Mouse (Mus musculus): Measurements from ENCODE around the gene Lrrc75b. TPM values are rescaled to one million over a fixed set of nuclear protein-coding genes. Genes with fewer than 3 reads are reported as not detected.
A peak's percentile ranks its signal among the peaks of the same experiment; 100 is the strongest.

The Lrrc75b gene
- polyA plus RNA-seq, 1 experiment from 2014 or later: 0.50 TPM

GRCm38 (mm10) chr10:75585876-75586552 is 25.9 kb upstream of the Lrrc75b start:
- peaks cover 7% of the 10 kb centered on the region; the same call in 1 of the 2 replicates for H3K27me3 ChIP-seq (ENCODE audit: insufficient read depth, low read length)
- H3K4me3 ChIP-seq (ENCODE audit: low read depth, low read length): no peak overlapping the region
- H3K36me3 ChIP-seq (ENCODE audit: insufficient read depth): no peaks in the 10 kb centered on the region
- TF ChIP-seq CTCF (IDR thresholded peaks at IDR 0.05; ENCODE audit: low read depth): peak; percentile 99
- ATAC-seq (ENCODE audit: insufficient read depth): peak; percentile 55
- H3K4me2 ChIP-seq: peak overlapping the region; percentile 35; the same call in 1 of the 2 replicates
- 16% methylated on average over 20 of the region's 20 CpGs for WGBS
- DNase-seq: peak; percentile 97
- no peak overlapping the region for H3K27ac ChIP-seq (ENCODE audit: low read depth)
- no peaks in the 10 kb centered on the region for H3K9me3 ChIP-seq (ENCODE audit: low read depth, low read length)
- H3K4me1 ChIP-seq (ENCODE audit: insufficient read depth): peaks cover 4% of the 10 kb centered on the region; the same call in 1 of the 2 replicates
- H3K9ac ChIP-seq: no peak overlapping the region

- Histone ChIP-seq H3K4me2 (no peak overlapping the region), H3K36me3 (ENCODE audit: insufficient read depth) (no peaks in the 10 kb centered on the region), H3K9me3 (ENCODE audit: low read depth, low read length) (no peaks in the 10 kb centered on the region), H3K9ac (no peak overlapping the region), H3K27me3 (ENCODE audit: insufficient read depth, low read length) (no peaks in the 10 kb centered on the region), H3K4me3 (ENCODE audit: low read depth, low read length) (no peak overlapping the region), H3K27ac (ENCODE audit: low read depth) (no peak overlapping the region), H3K4me1 (ENCODE audit: insufficient read depth) (no peaks in the 10 kb centered on the region)
- 82% methylated on average over 6 of the region's 6 CpGs for WGBS
- DNase-seq: no peak
- TF ChIP-seq CTCF (IDR thresholded peaks at IDR 0.05; ENCODE audit: low read depth): no peak
- ATAC-seq (ENCODE audit: insufficient read depth): no peak
Observed at GRCm38 (mm10) chr10:75579129-75579528, 19.0 kb upstream of the Lrrc75b start.

DNA sequence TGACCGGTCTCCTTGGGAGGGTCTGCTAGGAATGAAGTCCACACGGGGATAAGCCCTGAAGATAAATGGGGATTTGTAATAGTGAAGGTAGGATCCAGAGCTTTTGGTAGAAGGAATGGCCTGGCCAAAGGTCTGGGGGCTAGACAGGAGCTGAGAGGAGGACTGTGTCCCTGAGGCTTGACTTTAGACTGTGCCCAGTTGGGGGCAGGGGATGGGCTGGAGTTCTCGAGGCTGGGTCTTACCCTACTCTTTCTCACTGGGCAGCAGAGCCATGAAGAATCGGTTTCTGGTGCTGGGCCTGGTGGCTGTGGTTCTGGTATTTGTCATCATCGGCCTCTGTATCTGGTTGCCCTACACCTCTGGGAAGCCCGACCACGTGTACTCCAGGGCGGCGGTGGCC is 13.8 kb upstream of the Lrrc75b start:
- no peak overlapping the region for H3K27ac ChIP-seq (ENCODE audit: low read depth)
- H3K4me3 ChIP-seq (ENCODE audit: low read depth, low read length): no peak overlapping the region
- WGBS: 79% methylated on average over 9 of the region's 9 CpGs

GRCm38 (mm10) chr10:75573181-75573580 is 13.1 kb upstream of the Lrrc75b start:
- Histone ChIP-seq H3K4me3 (ENCODE audit: low read depth, low read length) (no peak overlapping the region), H3K27me3 (ENCODE audit: insufficient read depth, low read length) (no peaks in the 10 kb centered on the region), H3K36me3 (ENCODE audit: insufficient read depth) (no peaks in the 10 kb centered on the region), H3K9ac (no peak overlapping the region), H3K4me2 (no peak overlapping the region), H3K4me1 (ENCODE audit: insufficient read depth) (no peaks in the 10 kb centered on the region), H3K27ac (ENCODE audit: low read depth) (no peak overlapping the region), H3K9me3 (ENCODE audit: low read depth, low read length) (no peaks in the 10 kb centered on the region)
- DNase-seq: no peak
- ATAC-seq (ENCODE audit: insufficient read depth): no peak
- no peak for TF ChIP-seq CTCF (IDR thresholded peaks at IDR 0.05; ENCODE audit: low read depth)
- WGBS: 71% methylated on average over 10 of the region's 10 CpGs

More for the DNA sequence above, 13.8 kb upstream of the Lrrc75b start:
- Histone ChIP-seq H3K4me2 (no peak overlapping the region), H3K9ac (no peak overlapping the region), H3K4me1 (ENCODE audit: insufficient read depth) (no peaks in the 10 kb centered on the region), H3K27me3 (ENCODE audit: insufficient read depth, low read length) (no peaks in the 10 kb centered on the region), H3K36me3 (ENCODE audit: insufficient read depth) (no peaks in the 10 kb centered on the region), H3K9me3 (ENCODE audit: low read depth, low read length) (no peaks in the 10 kb centered on the region)
- no peak for TF ChIP-seq CTCF (IDR thresholded peaks at IDR 0.05; ENCODE audit: low read depth)
- ATAC-seq (ENCODE audit: insufficient read depth) (no peak), DNase-seq (no peak)

GRCm38 (mm10) chr10:75571937-75572336 is 11.8 kb upstream of the Lrrc75b start:
- Histone ChIP-seq H3K4me2 (no peak overlapping the region), H3K9me3 (ENCODE audit: low read depth, low read length) (no peaks in the 10 kb centered on the region), H3K36me3 (ENCODE audit: insufficient read depth) (no peaks in the 10 kb centered on the region), H3K9ac (no peak overlapping the region), H3K4me1 (ENCODE audit: insufficient read depth) (no peaks in the 10 kb centered on the region), H3K27ac (ENCODE audit: low read depth) (no peak overlapping the region), H3K27me3 (ENCODE audit: insufficient read depth, low read length) (no peaks in the 10 kb centered on the region), H3K4me3 (ENCODE audit: low read depth, low read length) (no peak overlapping the region)
- no peak for TF ChIP-seq CTCF (IDR thresholded peaks at IDR 0.05; ENCODE audit: low read depth)
- 53% methylated on average over 9 of the region's 9 CpGs for WGBS
- ATAC-seq (ENCODE audit: insufficient read depth) (no peak), DNase-seq (no peak)

DNA sequence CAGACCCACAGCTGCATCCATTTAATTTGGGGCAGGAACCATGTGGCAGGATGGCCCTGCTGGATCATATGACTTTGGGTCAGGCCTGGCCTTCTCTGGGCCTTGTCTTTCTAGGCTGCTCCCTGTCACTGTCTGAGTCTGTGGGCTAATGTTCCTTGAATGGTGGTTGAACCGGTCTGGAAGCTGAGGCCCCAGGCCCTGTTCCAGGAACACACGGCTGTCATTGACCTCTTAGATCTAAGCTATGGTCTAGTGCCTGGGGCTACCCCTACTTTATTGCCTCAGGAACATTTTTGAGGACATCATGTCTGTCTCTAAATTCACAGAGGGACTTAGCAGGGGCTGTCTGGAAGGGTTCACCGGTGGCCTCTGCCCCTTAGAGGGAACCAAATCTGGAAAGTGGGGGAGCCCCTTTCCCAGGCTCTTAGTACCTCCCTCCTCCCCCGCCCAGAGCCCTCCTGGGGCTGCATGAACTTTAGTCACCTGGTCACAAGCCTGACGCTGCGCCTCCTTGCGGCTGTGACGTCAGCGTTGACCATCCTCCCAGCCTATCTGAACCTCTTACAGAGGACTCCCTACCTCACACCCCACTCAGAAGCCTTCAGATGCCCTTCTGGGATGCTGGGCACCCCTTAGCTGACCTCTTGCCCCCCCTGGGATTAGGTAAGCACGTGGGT is 11.0 kb upstream of the Lrrc75b start:
- H3K4me3 ChIP-seq (ENCODE audit: low read depth, low read length): no peak overlapping the region
- H3K27me3 ChIP-seq (ENCODE audit: insufficient read depth, low read length): no peaks in the 10 kb centered on the region
- no peak overlapping the region for H3K9ac ChIP-seq
- H3K4me1 ChIP-seq (ENCODE audit: insufficient read depth): no peaks in the 10 kb centered on the region
- WGBS: 27% methylated on average over 10 of the region's 10 CpGs
- no peak overlapping the region for H3K27ac ChIP-seq (ENCODE audit: low read depth)
- no peaks in the 10 kb centered on the region for H3K9me3 ChIP-seq (ENCODE audit: low read depth, low read length)
- no peak for ATAC-seq (ENCODE audit: insufficient read depth)
- no peak overlapping the region for H3K4me2 ChIP-seq
- no peaks in the 10 kb centered on the region for H3K36me3 ChIP-seq (ENCODE audit: insufficient read depth)
- TF ChIP-seq CTCF (IDR thresholded peaks at IDR 0.05; ENCODE audit: low read depth): no peak
- DNase-seq: no peak

- no peak for DNase-seq
- Histone ChIP-seq H3K27me3 (ENCODE audit: insufficient read depth, low read length) (no peaks in the 10 kb centered on the region), H3K27ac (ENCODE audit: low read depth) (no peak overlapping the region), H3K36me3 (ENCODE audit: insufficient read depth) (no peaks in the 10 kb centered on the region), H3K4me3 (ENCODE audit: low read depth, low read length) (no peak overlapping the region), H3K9me3 (ENCODE audit: low read depth, low read length) (no peaks in the 10 kb centered on the region), H3K9ac (no peak overlapping the region), H3K4me2 (peak overlapping the region; percentile 23; the same call in 1 of the 2 replicates), H3K4me1 (ENCODE audit: insufficient read depth) (no peaks in the 10 kb centered on the region)
- ATAC-seq (ENCODE audit: insufficient read depth): no peak
- WGBS: 8% methylated on average over 4 of the region's 4 CpGs
- TF ChIP-seq CTCF (IDR thresholded peaks at IDR 0.05; ENCODE audit: low read depth): no peak
Observed at GRCm38 (mm10) chr10:75568851-75569250, 8.7 kb upstream of the Lrrc75b start.

All from lung, embryonic 14.5 days (tissue).